Mouse (Mus musculus) neural tube, postnatal 0 days (tissue): ENCODE data around the gene Mtch2. TPM values are rescaled to one million over a fixed set of nuclear protein-coding genes. Genes with fewer than 3 reads are reported as not detected.

Experiments
- polyA plus RNA-seq: library from polyadenylated mRNA; unstranded; fragments of >200 nt; fragmentation: Nextera tagmentation; extraction: Ambion mirVana; gene quantifications from 2 replicates; pipeline ENCODE4 v1.2.1, GENCODE M21; 2015

Gene Mtch2
- polyA plus RNA-seq, result 208 and 216 TPM in 2 replicates

GRCm38 (mm10) chr2:90846955-90847680 is at the start of gene Mtch2:
Gene Mtch2 (plus strand): TSS chr2:90847155.

GRCm38 (mm10) chr2:90885218-90886041 is 38.5 kb downstream of the Mtch2 start, which contains the start of gene C1qtnf4:
Gene C1qtnf4 (plus strand): TSS chr2:90885860.

GRCm38 (mm10) chr2:90904076-90904855 is 57.3 kb downstream of the Mtch2 start, which contains the start of the genes Kbtbd4 and Ndufs3:
Gene Kbtbd4 (plus strand): TSS chr2:90904740.
Gene Ndufs3 (minus strand): TSS chr2:90904827.

Other genes starting within 250 kb of the Mtch2 start
- gene Nup160, start 169.9 kb upstream of the Mtch2 start, polyA plus RNA-seq, result 12.2 and 16.0 TPM in 2 replicates
- 50.8 and 62.2 TPM in 2 replicates for gene Fnbp4, start 101.8 kb upstream of the Mtch2 start, polyA plus RNA-seq
- 0.27 and 0.42 TPM in 2 replicates for gene Agbl2, start 64.4 kb upstream of the Mtch2 start, polyA plus RNA-seq
- gene C1qtnf4, start 38.7 kb downstream of the Mtch2 start, polyA plus RNA-seq, result 325 and 366 TPM in 2 replicates
- gene Kbtbd4, start 57.6 kb downstream of the Mtch2 start, polyA plus RNA-seq, result 39.9 and 40.1 TPM in 2 replicates
- gene Ndufs3, start 57.7 kb downstream of the Mtch2 start, polyA plus RNA-seq, result 280 and 302 TPM in 2 replicates
- 49.7 and 53.5 TPM in 2 replicates for gene Celf1, start 93.2 kb downstream of the Mtch2 start, polyA plus RNA-seq
- 1.3 and 1.5 TPM in 2 replicates for gene Rapsn, start 188.5 kb downstream of the Mtch2 start, polyA plus RNA-seq
- gene Psmc3, start 206.9 kb downstream of the Mtch2 start, polyA plus RNA-seq, result 229 and 245 TPM in 2 replicates
- 28.0 and 30.3 TPM in 2 replicates for gene Slc39a13, start 223.3 kb downstream of the Mtch2 start, polyA plus RNA-seq
- 7.3 and 7.9 TPM in 2 replicates for gene Spi1, start 235.2 kb downstream of the Mtch2 start, polyA plus RNA-seq